In the genomic region with DNA sequence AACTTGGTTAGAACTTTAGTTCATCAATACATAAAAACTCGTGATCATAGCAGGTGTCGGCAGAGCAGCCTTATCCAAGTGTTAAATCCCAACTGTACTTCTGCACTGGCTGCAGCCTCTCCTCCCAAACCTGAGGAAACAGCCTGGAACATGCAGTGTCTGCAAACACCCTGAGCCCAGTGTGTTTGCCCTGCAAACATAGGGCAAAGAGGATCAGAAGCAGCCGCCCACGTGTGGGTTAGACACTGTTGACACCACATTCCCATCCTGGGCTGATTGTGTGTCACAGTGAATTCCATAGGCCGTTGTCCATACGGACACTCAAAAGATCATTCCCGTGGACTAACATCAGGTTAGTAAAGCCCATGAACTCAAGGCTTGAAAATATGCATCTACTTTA, we compare ENCODE assay signal across 18 mouse cellular contexts.
"Had no signal": no experiment of that assay in that cellular context is flagged by ENCODE, and none has a peak within 500 bp of the region (broad histone marks: within the 10 kb centered on the region; RNA-seq: fewer than 3 reads in every experiment).

No protein-coding gene starts in this region.

- H3K4me3 ChIP-seq: left cerebral cortex, adult 2 months; neural tube, embryonic 12.5 days; neural tube, embryonic 15.5 days had no signal

- H3K9ac ChIP-seq: neural tube, embryonic 12.5 days; neural tube, embryonic 15.5 days had no signal

- H3K27ac ChIP-seq: left cerebral cortex, adult 2 months; neural tube, embryonic 12.5 days; neural tube, embryonic 15.5 days had no signal

- H3K9me3 ChIP-seq: neural tube, embryonic 12.5 days; neural tube, embryonic 15.5 days had no signal

- DNase-seq: kidney, adult 18-20 months; kidney, adult 9 months; kidney, postnatal 25 days; layer of hippocampus, postnatal 36 days; lung, adult 2 months; lung, postnatal 14 days; lung, postnatal 4 days; midbrain, embryonic 14.5 days; right cerebral cortex, adult 18-20 months; right cerebral cortex, postnatal 14 days; spleen, adult 18-20 months; thymus, adult 2 months; thymus, postnatal 14 days; thymus, postnatal 4 days had no signal

- H3K4me2 ChIP-seq: midbrain, embryonic 11.5 days; neural tube, embryonic 12.5 days; neural tube, embryonic 15.5 days had no signal

- H3K4me1 ChIP-seq: neural tube, embryonic 12.5 days; neural tube, embryonic 15.5 days had no signal

- H3K27me3 ChIP-seq: neural tube, embryonic 12.5 days; neural tube, embryonic 15.5 days had no signal

- H3K36me3 ChIP-seq: neural tube, embryonic 12.5 days; neural tube, embryonic 15.5 days had no signal
